In the genomic region with DNA sequence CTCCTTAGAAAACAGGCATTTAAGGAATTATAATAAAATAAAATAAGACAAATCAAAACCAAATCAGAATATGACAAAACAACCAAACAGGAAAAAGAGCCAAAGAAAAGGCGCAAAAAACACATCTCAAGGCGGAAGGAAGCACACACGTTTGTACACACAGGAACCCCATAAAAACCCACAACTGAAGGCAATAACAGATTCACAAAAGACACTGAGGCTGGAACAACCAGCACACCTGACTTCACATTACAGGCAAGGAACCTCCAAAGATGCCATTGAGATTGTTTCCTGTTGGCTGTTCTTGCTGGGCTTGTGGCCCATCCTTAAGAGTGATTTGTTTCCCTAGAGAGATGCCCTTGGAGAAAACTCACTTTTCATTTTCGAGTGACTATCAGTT, we compare ENCODE assay signal across 26 mouse cellular contexts. TPM values are rescaled to one million over a fixed set of nuclear protein-coding genes. Genes with fewer than 3 reads are reported as not detected.
A peak's percentile ranks its signal among the peaks of the same experiment; 100 is the strongest.
DNase-seq lines count a peak whose midpoint lies in the region; ATAC-seq and TF ChIP-seq lines count a peak whose summit lies in the region.
"Had no signal": no experiment of that assay in that cellular context is flagged by ENCODE, and none has a peak within 500 bp of the region (broad histone marks: within the 10 kb centered on the region; RNA-seq: fewer than 3 reads in every experiment).

No protein-coding gene starts in this region.

- intact Hi-C loops in left cerebral cortex, adult 2 months (cut with DNase I) = no loop called here

- H3K4me3 ChIP-seq in left cerebral cortex, adult 2 months = no peak overlapping the region
- H3K4me3 ChIP-seq: embryonic facial prominence, embryonic 12.5 days; embryonic facial prominence, embryonic 15.5 days; heart, adult 2 months; heart, embryonic 10.5 days; heart, embryonic 13.5 days had no signal

- no peak overlapping the region for H3K27ac ChIP-seq in left cerebral cortex, adult 2 months
- H3K27ac ChIP-seq: embryonic facial prominence, embryonic 12.5 days; embryonic facial prominence, embryonic 15.5 days; heart, adult 2 months; heart, embryonic 10.5 days; heart, embryonic 13.5 days; hindbrain, embryonic 14.5 days; hindbrain, postnatal 0 days had no signal

- DNase-seq in CD4-positive helper T cell, adult 2 months (ENCODE audit: low read depth, low spot score) = peak; percentile 58
- peak; percentile 26 for DNase-seq in CD4-positive, CD25-positive, alpha-beta regulatory T cell, adult 2 months (ENCODE audit: low read depth, low spot score)
- no peak for DNase-seq in left cerebral cortex, adult 2 months (ENCODE audit: extremely low spot score in 1 of 2, low spot score in 2 of 2)
- DNase-seq in adrenal gland, postnatal 4 days (ENCODE audit: low spot score in 2 of 2) = no peak
- no peak for DNase-seq in right cerebral cortex, adult 2 months (ENCODE audit: low spot score in 2 of 2)
- DNase-seq: adrenal gland, postnatal 10 days; adrenal gland, postnatal 36 days; cerebellum, adult 11 months; cerebellum, adult 2 months; cerebellum, adult 9-11 months; cerebellum, postnatal 25 days; forebrain, postnatal 0 days; gastrocnemius, postnatal 10 days; gastrocnemius, postnatal 36 days; heart, adult 2 months; heart, postnatal 14 days; heart, postnatal 4 days had no signal

- ATAC-seq in activated CD4-positive, CD25-positive, alpha-beta regulatory T cell, adult 4 months = peak; percentile 40
- ATAC-seq: forebrain, embryonic 14.5 days; forebrain, postnatal 0 days; hindbrain, postnatal 0 days; inflammation-experienced regulatory T-cells, adult 6 months had no signal

- no peak for TF ChIP-seq CTCF in left cerebral cortex, adult 2 months (IDR thresholded peaks at IDR 0.05)

RNA-seq across cellular contexts. Expression of a gene that starts 11.1 kb away (rescaled TPM):
- polyA plus RNA-seq in activated CD4-positive, CD25-positive, alpha-beta regulatory T cell, adult 4 months (2017; shearing (Covaris generic)) = 10 to 100 TPM; 11.2 to 13.9 TPM
- 10 to 100 TPM; 34.9 to 36.0 TPM for total RNA-seq in left cerebral cortex, adult 2 months (2021)
- 10 to 100 TPM; 51.6 to 52.2 TPM for total RNA-seq in adrenal gland, postnatal 4 days (2021)

Comparison
In these comparisons a context has a peak if more than half of its experiments do, and no peak if none do; other contexts are left out.
1. DNase-seq: peak in CD4-positive helper T cell, adult 2 months (single experiment) and CD4-positive, CD25-positive, alpha-beta regulatory T cell, adult 2 months (single experiment); none in left cerebral cortex, adult 2 months (0 of 2), adrenal gland, postnatal 4 days (0 of 2) and right cerebral cortex, adult 2 months (0 of 2).